In the genomic region with DNA sequence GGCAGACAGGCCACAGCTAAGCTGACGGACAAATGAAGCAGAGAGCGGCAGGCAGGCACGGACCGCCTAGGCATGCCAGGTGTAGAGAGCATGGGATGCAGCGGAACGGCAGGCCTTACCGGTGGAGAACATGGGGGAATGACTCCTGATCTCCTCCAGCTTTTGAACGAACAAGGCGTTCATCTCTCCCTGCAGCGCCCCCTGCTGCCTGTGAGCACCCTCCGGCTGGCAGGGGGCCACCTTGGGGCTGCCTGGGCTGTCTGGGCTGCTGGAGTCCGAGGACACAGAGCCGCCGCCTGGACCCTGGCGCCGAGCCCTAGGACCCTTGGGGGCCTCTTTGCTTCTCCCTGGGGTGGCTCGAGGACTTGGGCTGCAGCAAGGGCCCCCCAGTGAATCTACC, we compare ENCODE assay signal across 7 mouse cellular contexts. TPM values are rescaled to one million over a fixed set of nuclear protein-coding genes. Genes with fewer than 3 reads are reported as not detected.
DNase-seq lines count a peak whose midpoint lies in the region; ATAC-seq lines count a peak whose summit lies in the region.

No protein-coding gene starts in this region.

- 0 out of 2 replicates have a peak overlapping the region, but pooled peaks have one; percentile 13 for H3K9ac ChIP-seq in intestine, embryonic 14.5 days (ENCODE audit: low read length)

- 20% methylated on average over 17 of the region's 17 CpGs for WGBS in intestine, embryonic 14.5 days

- intact Hi-C loops in gastrocnemius, postnatal 36 days (cut with DNase I), result loop anchor here (5.0 kb wide), 2 partner anchors 44 to 104 kb away; no protein-coding TSS in a partner anchor
- intact Hi-C loops in left cerebral cortex, postnatal 25 days (cut with DNase I), result no loop called here

- H3K27ac ChIP-seq in intestine, embryonic 14.5 days (ENCODE audit: low read depth), result no peak overlapping the region

- peak overlapping the region; percentile 29 for H3K4me2 ChIP-seq in intestine, embryonic 14.5 days (ENCODE audit: low read length)

- 0 out of 2 replicates have a peak, but pooled peaks have one; percentile 4 for ATAC-seq in intestine, embryonic 14.5 days (replicated peaks; ENCODE audit: low FRiP score, low TSS enrichment, low read depth)

- peak; percentile 67 to 78 for DNase-seq in adrenal gland, adult 18-20 months (ENCODE audit: low spot score in 2 of 2)
- peak; percentile 88 for DNase-seq in embryo, embryonic 11 days
- peak; percentile 75 to 81 for DNase-seq in gastrocnemius, postnatal 36 days
- peak; percentile 84 for DNase-seq in intestine, embryonic 14.5 days (ENCODE audit: low spot score)
- DNase-seq in left cerebral cortex, postnatal 25 days (ENCODE audit: low spot score in 2 of 2), result peak; percentile 68 to 74
- peak; percentile 78 for DNase-seq in mesoderm, embryonic 11.5 days (ENCODE audit: low read depth, low spot score)
- DNase-seq in spleen, adult 18-20 months, result peak; percentile 39 to 73

- H3K27me3 ChIP-seq in intestine, embryonic 14.5 days (replicated peaks; ENCODE audit: control insufficient read depth, insufficient read depth, low read length), result no peaks in the 10 kb centered on the region

- no peaks in the 10 kb centered on the region for H3K9me3 ChIP-seq in intestine, embryonic 14.5 days (ENCODE audit: control insufficient read depth, low read length)

- peaks cover 10% of the 10 kb centered on the region for H3K36me3 ChIP-seq in intestine, embryonic 14.5 days (ENCODE audit: control insufficient read depth, insufficient read depth, low read length)

- H3K4me1 ChIP-seq in intestine, embryonic 14.5 days (replicated peaks; ENCODE audit: control insufficient read depth, insufficient read depth, low read length), result peaks cover 7% of the 10 kb centered on the region; the same call in 1 of the 2 replicates

- H3K4me3 ChIP-seq in intestine, embryonic 14.5 days (ENCODE audit: low read depth, low read length), result no peak overlapping the region

RNA-seq across cellular contexts. Expression of a gene that starts 22.2 kb away (rescaled TPM):
- 10 to 100 TPM; 28.3 to 31.9 TPM for total RNA-seq in adrenal gland, adult 18-20 months (2021)
- 10 to 100 TPM; 30.5 to 33.2 TPM for total RNA-seq in gastrocnemius, postnatal 36 days (2021)
- 45.4 and 46.7 TPM in 2 replicates for polyA plus RNA-seq in intestine, embryonic 14.5 days (2014; fragmentation: Nextera tagmentation; extraction: Ambion mirVana)
- 10 to 100 TPM; 37.6 to 39.8 TPM for total RNA-seq in left cerebral cortex, postnatal 25 days (2021)

RNA-seq across cellular contexts. Expression of a gene that starts 25.4 kb away (rescaled TPM):
- total RNA-seq in adrenal gland, adult 18-20 months (2021), result not detected
- not detected for total RNA-seq in gastrocnemius, postnatal 36 days (2021)
- polyA plus RNA-seq in intestine, embryonic 14.5 days (2014; fragmentation: Nextera tagmentation; extraction: Ambion mirVana), result 1.8 and 2.3 TPM in 2 replicates
- total RNA-seq in left cerebral cortex, postnatal 25 days (2021), result 10 to 100 TPM; 35.8 to 41.3 TPM

RNA-seq across cellular contexts. Expression of a gene that starts 57.7 kb away (rescaled TPM):
- total RNA-seq in adrenal gland, adult 18-20 months (2021), result 1 to 10 TPM; 6.4 to 8.4 TPM
- total RNA-seq in gastrocnemius, postnatal 36 days (2021), result 1 to 10 TPM; 1.4 to 1.6 TPM
- polyA plus RNA-seq in intestine, embryonic 14.5 days (2014; fragmentation: Nextera tagmentation; extraction: Ambion mirVana), result 1.5 and 1.6 TPM in 2 replicates
- total RNA-seq in left cerebral cortex, postnatal 25 days (2021), result 1 to 10 TPM; 1.3 to 1.7 TPM

Comparison
In these comparisons a context has a peak if more than half of its experiments do, and no peak if none do; other contexts are left out.
1. RNA of a gene that starts 25.4 kb away (total RNA-seq): 35.8 to 41.3 TPM in left cerebral cortex, postnatal 25 days; not detected in gastrocnemius, postnatal 36 days and not detected in adrenal gland, adult 18-20 months; every median in the first group is over 10 times any median in the second.
2. Peak in every context shown above with its lines, with median percentiles within 50 percentile points of each other: DNase-seq.